7 mouse cellular contexts compared by ENCODE assay signal in genomic region chr1:184731644-184732545, GRCm38 (mm10). TPM values are rescaled to one million over a fixed set of nuclear protein-coding genes. Genes with fewer than 3 reads are reported as not detected.
DNase-seq lines count a peak whose midpoint lies in the region; ATAC-seq lines count a peak whose summit lies in the region.

No protein-coding gene starts in this region.

- intact Hi-C loops in heart, postnatal 14 days (cut with DNase I): no loop called here

- peak overlapping the region; percentile 95 for H3K4me2 ChIP-seq in limb, embryonic 11.5 days (ENCODE audit: low read depth, severe bottlenecking)
- peak overlapping the region; percentile 95 for H3K4me2 ChIP-seq in midbrain, embryonic 11.5 days
- peak overlapping the region; percentile 93 for H3K4me2 ChIP-seq in stomach, embryonic 15.5 days

- no peak for ATAC-seq in limb, embryonic 11.5 days (ENCODE audit: insufficient number of reproducible peaks, low FRiP score, low TSS enrichment, low read depth)
- ATAC-seq in midbrain, embryonic 11.5 days (ENCODE audit: low FRiP score): peak; percentile 49
- peak; percentile 25; the same call in 1 of the 2 replicates for ATAC-seq in stomach, embryonic 15.5 days (ENCODE audit: insufficient read depth, low FRiP score, low read depth)

- H3K9ac ChIP-seq in limb, embryonic 11.5 days (ENCODE audit: low read length): peak overlapping the region; percentile 66
- H3K9ac ChIP-seq in midbrain, embryonic 11.5 days (ENCODE audit: low read length): peak overlapping the region; percentile 51
- H3K9ac ChIP-seq in stomach, embryonic 15.5 days: peak overlapping the region; percentile 47

- no peaks in the 10 kb centered on the region for H3K36me3 ChIP-seq in forebrain, embryonic 10.5 days (replicated peaks)
- H3K36me3 ChIP-seq in limb, embryonic 11.5 days (ENCODE audit: control insufficient read depth, insufficient read depth, low read length): no peaks in the 10 kb centered on the region
- no peaks in the 10 kb centered on the region for H3K36me3 ChIP-seq in midbrain, embryonic 11.5 days (ENCODE audit: control insufficient read depth, insufficient read depth, low read length)
- no peaks in the 10 kb centered on the region for H3K36me3 ChIP-seq in stomach, embryonic 15.5 days

- peak; percentile 49 for DNase-seq in CD4-positive helper T cell, adult 2 months (ENCODE audit: low read depth, low spot score)
- DNase-seq in Muller cell, postnatal 12 days (ENCODE audit: inconsistent ontology term): peak; percentile 81
- DNase-seq in forebrain, embryonic 10.5 days (ENCODE audit: extremely low spot score, low spot score): peak; percentile 63
- peak; percentile 74 for DNase-seq in heart, postnatal 14 days
- DNase-seq in limb, embryonic 11.5 days (ENCODE audit: low spot score): peak; percentile 65
- DNase-seq in midbrain, embryonic 11.5 days (ENCODE audit: low spot score, missing footprints): peak; percentile 96

- under 1% methylated on average over 85 of the region's 85 CpGs for WGBS in forebrain, embryonic 10.5 days
- WGBS in limb, embryonic 11.5 days: under 1% methylated on average over 83 of the region's 85 CpGs
- WGBS in midbrain, embryonic 11.5 days: under 1% methylated on average over 84 of the region's 85 CpGs
- under 1% methylated on average over 85 of the region's 85 CpGs for WGBS in stomach, embryonic 15.5 days

- H3K9me3 ChIP-seq in forebrain, embryonic 10.5 days: no peaks in the 10 kb centered on the region
- H3K9me3 ChIP-seq in limb, embryonic 11.5 days (ENCODE audit: control insufficient read depth, low read length): no peaks in the 10 kb centered on the region
- H3K9me3 ChIP-seq in midbrain, embryonic 11.5 days (ENCODE audit: control insufficient read depth, low read length): no peaks in the 10 kb centered on the region
- H3K9me3 ChIP-seq in stomach, embryonic 15.5 days: no peaks in the 10 kb centered on the region

- H3K4me1 ChIP-seq in forebrain, embryonic 10.5 days: peaks cover 29% of the 10 kb centered on the region
- peaks cover 10% of the 10 kb centered on the region; the same call in 1 of the 2 replicates for H3K4me1 ChIP-seq in limb, embryonic 11.5 days (ENCODE audit: control insufficient read depth, insufficient read depth, low read length)
- H3K4me1 ChIP-seq in midbrain, embryonic 11.5 days (ENCODE audit: control insufficient read depth, insufficient read depth, low read length): peaks cover 14% of the 10 kb centered on the region
- H3K4me1 ChIP-seq in stomach, embryonic 15.5 days: peaks cover 21% of the 10 kb centered on the region

- H3K27ac ChIP-seq in forebrain, embryonic 10.5 days: peak overlapping the region; percentile 69
- peak overlapping the region; percentile 3; the same call in 1 of the 2 replicates for H3K27ac ChIP-seq in limb, embryonic 11.5 days (replicated peaks; ENCODE audit: low read depth, low read length)
- no peak overlapping the region for H3K27ac ChIP-seq in midbrain, embryonic 11.5 days (ENCODE audit: low read depth, low read length)
- H3K27ac ChIP-seq in stomach, embryonic 15.5 days: peak overlapping the region; percentile 87

- H3K27me3 ChIP-seq in forebrain, embryonic 10.5 days (ENCODE audit: poor library complexity, severe bottlenecking): peaks cover 99% of the 10 kb centered on the region
- peaks cover 80% of the 10 kb centered on the region for H3K27me3 ChIP-seq in limb, embryonic 11.5 days (ENCODE audit: control insufficient read depth, insufficient read depth, low read length)
- peaks cover 84% of the 10 kb centered on the region for H3K27me3 ChIP-seq in midbrain, embryonic 11.5 days (ENCODE audit: control insufficient read depth, insufficient read depth, low read length)
- H3K27me3 ChIP-seq in stomach, embryonic 15.5 days (replicated peaks): peaks cover 80% of the 10 kb centered on the region

- H3K4me3 ChIP-seq in forebrain, embryonic 10.5 days: peak overlapping the region; percentile 63
- H3K4me3 ChIP-seq in limb, embryonic 11.5 days (ENCODE audit: low read depth, low read length): peak overlapping the region; percentile 58
- H3K4me3 ChIP-seq in midbrain, embryonic 11.5 days (ENCODE audit: low read depth, low read length): peak overlapping the region; percentile 48
- H3K4me3 ChIP-seq in stomach, embryonic 15.5 days (replicated peaks): peak overlapping the region; percentile 56

RNA-seq across cellular contexts. Expression of gene Hlx, which starts 0.5 kb away (rescaled TPM):
- polyA plus RNA-seq in forebrain, embryonic 10.5 days (2016; fragmentation: Nextera tagmentation; extraction: Ambion mirVana): 3.2 and 3.3 TPM in 2 replicates
- 10 to 100 TPM; 17.7 to 23.1 TPM for total RNA-seq in heart, postnatal 14 days (2021)
- 10.5 and 12.8 TPM in 2 replicates for polyA plus RNA-seq in limb, embryonic 11.5 days (2014; fragmentation: Nextera tagmentation; extraction: Ambion mirVana)
- polyA plus RNA-seq in midbrain, embryonic 11.5 days (2014; fragmentation: Nextera tagmentation; extraction: Ambion mirVana): 2.2 and 2.7 TPM in 2 replicates
- 23.2 and 23.4 TPM in 2 replicates for polyA plus RNA-seq in stomach, embryonic 15.5 days (2015; fragmentation: Nextera tagmentation; extraction: Ambion mirVana)
